Mouse (Mus musculus) myocyte (in vitro differentiated cells): ENCODE measurements around the gene Runx2. TPM values are rescaled to one million over a fixed set of nuclear protein-coding genes. Genes with fewer than 3 reads are reported as not detected.
A peak's percentile ranks its signal among the peaks of the same experiment; 100 is the strongest.

Source experiments
- H3K27me3 ChIP-seq: one replicate; pipeline ENCODE4 v1.6.1; 2011; ENCODE audit not compliant: control insufficient read depth, insufficient read depth, insufficient read length
- H3K36me3 ChIP-seq: one replicate; pipeline ENCODE4 v1.6.1; 2011; ENCODE audit not compliant: control insufficient read depth, insufficient read depth
- H3K4me2 ChIP-seq: one replicate; pipeline ENCODE4 v1.6.1; 2011; ENCODE audit warnings: low read depth, control low read depth
- H3K4me3 ChIP-seq: one replicate; pipeline ENCODE4 v1.5.1; 2011; ENCODE audit warnings: mild to moderate bottlenecking, control low read depth, moderate library complexity
- H3K79me2 ChIP-seq: one replicate; pipeline ENCODE4 v1.6.1; 2011; ENCODE audit not compliant: control insufficient read depth, insufficient read depth
- H3ac ChIP-seq: one replicate; pipeline ENCODE4 v1.6.1; 2011; ENCODE audit not compliant: control insufficient read depth, insufficient read length
- CEBPB ChIP-seq: IDR thresholded peaks from 2 replicates; pipeline ENCODE4 v1.6.1; 2011; ENCODE audit warnings: mild to moderate bottlenecking, moderate library complexity; ENCODE audit not compliant: poor library complexity, insufficient read depth, severe bottlenecking
- E2F4 ChIP-seq: IDR thresholded peaks from one replicate; pipeline ENCODE4 v1.6.1; 2011; ENCODE audit warnings: mild to moderate bottlenecking, control low read depth, moderate library complexity; ENCODE audit not compliant: insufficient read depth
- MAX ChIP-seq: IDR thresholded peaks from one replicate; pipeline ENCODE4 v1.6.1; 2011; ENCODE audit warnings: low read depth, mild to moderate bottlenecking, control low read depth
- MYOD1 ChIP-seq, 3 experiments: IDR thresholded peaks; one replicate each; pipeline ENCODE4 v1.6.1; 2011; ENCODE audit warnings: control low read depth in 2 of 3, low read depth in 2 of 3, mild to moderate bottlenecking in 2 of 3, moderate library complexity in 1 of 3; ENCODE audit not compliant: insufficient read length in 2 of 3, control insufficient read depth in 1 of 3
- MYOG ChIP-seq, 3 experiments: IDR thresholded peaks; one replicate each; pipeline ENCODE4 v1.6.1; 2011; ENCODE audit warnings: control low read depth in 2 of 3, low read depth in 2 of 3, mild to moderate bottlenecking in 2 of 3; ENCODE audit not compliant: insufficient read length in 2 of 3, control insufficient read depth in 1 of 3, insufficient read depth in 1 of 3
- POLR2A ChIP-seq: IDR thresholded peaks from one replicate; pipeline ENCODE4 v1.6.1; 2011; ENCODE audit warnings: low read depth, mild to moderate bottlenecking, control low read depth, moderate library complexity; ENCODE audit not compliant: insufficient read length
- POLR2AphosphoS2 ChIP-seq: IDR thresholded peaks from one replicate; pipeline ENCODE4 v1.6.1; 2011; ENCODE audit warnings: low read depth, control low read depth; ENCODE audit not compliant: insufficient read length
- REST ChIP-seq: IDR thresholded peaks from one replicate; pipeline ENCODE4 v1.6.1; 2011; ENCODE audit warnings: mild to moderate bottlenecking, control low read depth, moderate library complexity; ENCODE audit not compliant: insufficient read depth, insufficient read length
- SRF ChIP-seq: IDR thresholded peaks from one replicate; pipeline ENCODE4 v1.6.1; 2011; ENCODE audit warnings: low read depth; ENCODE audit not compliant: control insufficient read depth, insufficient read length
- TCF12 ChIP-seq: IDR thresholded peaks from one replicate; pipeline ENCODE4 v1.6.1; 2011; ENCODE audit warnings: mild to moderate bottlenecking, control low read depth; ENCODE audit not compliant: poor library complexity, insufficient read depth, severe bottlenecking
- TCF3 ChIP-seq: IDR thresholded peaks from one replicate; pipeline ENCODE4 v1.6.1; 2011; ENCODE audit warnings: low read depth, control low read depth; ENCODE audit not compliant: insufficient read length
- USF1 ChIP-seq: IDR thresholded peaks from one replicate; pipeline ENCODE4 v1.6.1; 2011; ENCODE audit warnings: low read depth, mild to moderate bottlenecking, control low read depth, moderate library complexity
- polyA plus RNA-seq: library from polyadenylated mRNA; unstranded; fragments of >200 nt; fragmentation: generic; extraction: Trizol; gene quantifications from one replicate; pipeline ENCODE4 v1.2.1, GENCODE M21; 2012; ENCODE audit warnings: missing spikeins

The Runx2 gene
- polyA plus RNA-seq, 1 experiment: 6.7 TPM

DNA sequence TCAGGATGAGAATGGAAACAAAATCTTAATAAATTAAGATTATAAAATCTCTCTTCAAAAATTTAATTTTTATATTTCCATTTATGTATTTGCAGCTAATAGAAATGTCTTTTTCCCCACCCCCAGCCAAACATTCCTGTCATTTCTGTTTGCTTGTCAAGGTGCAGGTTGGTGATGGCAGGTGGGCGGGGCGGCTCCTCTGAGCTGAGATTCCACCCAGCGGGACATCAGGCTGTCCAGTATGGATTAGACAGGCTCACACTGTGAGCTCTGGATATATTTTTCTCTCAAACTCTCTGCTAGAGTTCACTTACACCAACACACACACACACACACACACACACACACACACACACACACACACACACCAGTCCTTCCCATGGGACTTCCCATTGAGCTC is 306.9 kb downstream of the Runx2 start:
- Histone ChIP-seq H3K4me2 (peak overlapping the region; percentile 37), H3K4me3 (no peak overlapping the region), H3K27me3 (no peaks in the 10 kb centered on the region), H3ac (no peak overlapping the region), H3K36me3 (no peaks in the 10 kb centered on the region), H3K79me2 (no peaks in the 10 kb centered on the region)
- TF ChIP-seq SRF (no peak), TCF3 (no peak), MAX (no peak), MYOD1 (IDR thresholded peaks at IDR 0.05; ENCODE audit: control insufficient read depth in 1 of 3, insufficient read length in 2 of 3, low read depth in 2 of 3) (peak in 2 of 3 experiments; percentile 14)

DNA sequence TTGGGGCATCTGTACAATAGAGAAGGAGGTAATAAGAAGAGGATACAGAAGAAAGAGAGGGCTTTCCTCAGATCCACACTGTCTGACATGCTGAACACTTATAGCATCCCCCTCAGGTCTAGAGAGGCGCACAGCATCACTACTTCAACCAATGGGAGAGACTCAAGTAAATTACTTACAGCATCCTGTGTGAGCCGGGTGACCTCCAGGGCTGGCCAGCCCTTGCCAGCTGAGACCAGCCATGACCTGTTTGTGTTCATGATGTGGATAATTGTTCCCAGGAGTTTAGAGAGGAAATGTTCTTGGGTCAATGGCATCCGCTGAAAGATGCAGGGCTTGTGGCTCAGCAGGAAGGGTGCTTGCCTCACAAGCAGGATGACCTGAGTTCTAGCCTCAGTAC is 308.1 kb downstream of the Runx2 start:
- TF ChIP-seq CEBPB (no peak), MYOG (IDR thresholded peaks at IDR 0.05; ENCODE audit: control insufficient read depth in 1 of 3, insufficient read depth in 1 of 3, insufficient read length in 2 of 3, low read depth in 2 of 3) (no peak), POLR2A (no peak), MAX (no peak), SRF (no peak), TCF3 (no peak), TCF12 (no peak), POLR2AphosphoS2 (no peak), E2F4 (no peak), REST (no peak), USF1 (no peak), MYOD1 (IDR thresholded peaks at IDR 0.05; ENCODE audit: control insufficient read depth in 1 of 3, insufficient read length in 2 of 3, low read depth in 2 of 3) (no peak)
- H3ac ChIP-seq: no peak overlapping the region
- H3K36me3 ChIP-seq: no peaks in the 10 kb centered on the region
- no peak overlapping the region for H3K4me3 ChIP-seq
- no peaks in the 10 kb centered on the region for H3K79me2 ChIP-seq
- H3K4me2 ChIP-seq: no peak overlapping the region
- no peaks in the 10 kb centered on the region for H3K27me3 ChIP-seq

DNA sequence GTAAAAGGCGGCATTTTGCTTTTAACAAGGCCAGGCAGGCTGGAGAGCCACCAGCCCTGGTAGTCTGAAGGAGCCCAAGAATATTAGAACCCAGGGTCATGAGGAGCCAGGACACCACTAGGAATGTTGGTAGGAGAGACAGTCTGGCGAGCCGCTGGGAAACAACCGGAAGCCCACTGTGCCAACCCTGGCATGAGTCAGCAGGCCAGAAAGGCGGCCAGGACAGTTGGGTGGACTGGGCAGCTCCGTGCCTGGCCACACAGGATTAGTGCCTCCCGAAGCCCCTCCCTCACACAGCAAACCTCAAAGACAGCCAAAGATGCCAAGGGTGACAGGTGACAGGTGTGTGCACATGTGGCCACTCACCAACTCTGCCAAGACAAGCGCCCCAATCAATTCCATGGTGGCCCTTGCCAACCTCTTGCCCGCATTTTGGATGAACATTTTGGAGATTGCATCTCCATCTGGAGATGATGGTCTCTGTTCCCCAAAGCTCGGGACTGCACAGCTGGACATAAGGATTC is 309.7 kb downstream of the Runx2 start:
- Histone ChIP-seq H3K4me3 (no peak overlapping the region), H3K36me3 (no peaks in the 10 kb centered on the region), H3K4me2 (peak overlapping the region; percentile 75), H3ac (no peak overlapping the region), H3K27me3 (no peaks in the 10 kb centered on the region), H3K79me2 (no peaks in the 10 kb centered on the region)
- TF ChIP-seq MYOD1 (IDR thresholded peaks at IDR 0.05; ENCODE audit: control insufficient read depth in 1 of 3, insufficient read length in 2 of 3, low read depth in 2 of 3) (peak; percentile 1 to 95 (median 94)), MYOG (IDR thresholded peaks at IDR 0.05; ENCODE audit: control insufficient read depth in 1 of 3, insufficient read depth in 1 of 3, insufficient read length in 2 of 3, low read depth in 2 of 3) (peak in 2 of 3 experiments; percentile 56 to 88), CEBPB (no peak), TCF3 (peak; percentile 90), SRF (no peak), TCF12 (peak; percentile 70), REST (no peak), USF1 (no peak)

DNA sequence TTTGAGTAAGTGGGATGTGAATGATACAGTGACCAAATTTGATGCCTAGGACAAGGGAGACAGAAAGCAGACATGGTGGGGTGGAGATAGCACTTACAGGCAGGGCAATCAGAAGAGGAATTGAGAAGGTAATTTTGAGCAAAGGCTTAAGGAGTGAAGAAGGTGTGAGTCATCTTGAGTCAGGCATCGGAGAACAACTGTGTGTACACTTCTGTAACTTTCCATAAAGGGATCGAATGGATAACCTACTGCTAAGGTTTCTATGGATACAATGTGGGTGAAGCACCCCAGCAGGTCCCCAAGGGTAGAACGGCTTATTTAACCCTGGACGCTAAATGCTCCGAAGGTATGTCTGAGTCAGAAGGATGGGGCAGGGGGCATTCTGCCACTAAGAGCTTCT is 312.4 kb downstream of the Runx2 start:
- H3K4me3 ChIP-seq: no peak overlapping the region
- no peaks in the 10 kb centered on the region for H3K36me3 ChIP-seq
- H3K27me3 ChIP-seq: no peaks in the 10 kb centered on the region
- H3K4me2 ChIP-seq: peak overlapping the region; percentile 61
- no peaks in the 10 kb centered on the region for H3K79me2 ChIP-seq
- no peak for TF ChIP-seq TCF3
- no peak for TF ChIP-seq POLR2AphosphoS2
- TF ChIP-seq MYOD1 (IDR thresholded peaks at IDR 0.05; ENCODE audit: control insufficient read depth in 1 of 3, insufficient read length in 2 of 3, low read depth in 2 of 3): no peak
- H3ac ChIP-seq: no peak overlapping the region

DNA sequence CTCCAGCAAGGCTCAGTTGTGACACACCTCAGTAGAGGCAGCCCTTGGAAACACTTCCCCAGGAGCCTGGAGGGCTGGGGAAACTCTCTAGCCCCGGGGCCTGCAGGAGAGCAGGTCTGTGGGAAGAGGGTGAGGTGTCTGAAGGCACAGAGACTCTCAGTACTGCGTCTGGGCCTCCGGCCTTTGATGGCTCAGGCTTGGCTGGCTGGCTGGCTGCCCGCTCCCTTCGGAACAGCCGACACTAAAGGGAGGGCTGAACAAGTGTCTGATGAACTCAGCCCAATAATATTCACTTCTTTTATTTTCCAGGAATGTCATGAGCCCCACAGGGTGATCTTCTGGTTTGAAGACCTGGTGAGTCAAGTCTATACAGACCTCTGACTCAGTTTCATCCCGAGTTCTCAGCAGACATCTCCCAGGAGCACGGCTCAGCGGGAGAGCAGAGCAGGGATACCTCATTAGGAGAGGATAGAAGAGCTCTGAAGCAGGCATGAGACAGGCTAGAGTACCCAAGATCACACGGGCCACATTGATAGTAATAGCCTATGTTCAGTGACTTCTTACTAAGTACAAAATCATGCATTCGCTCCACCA is 314.2 kb downstream of the Runx2 start:
- Histone ChIP-seq H3K79me2 (no peaks in the 10 kb centered on the region), H3K36me3 (no peaks in the 10 kb centered on the region), H3K27me3 (no peaks in the 10 kb centered on the region), H3K4me2 (peak overlapping the region; percentile 55), H3K4me3 (no peak overlapping the region), H3ac (no peak overlapping the region)
- TF ChIP-seq TCF12 (no peak), REST (no peak), POLR2A (peak; percentile 12), POLR2AphosphoS2 (no peak), MYOG (IDR thresholded peaks at IDR 0.05; ENCODE audit: control insufficient read depth in 1 of 3, insufficient read depth in 1 of 3, insufficient read length in 2 of 3, low read depth in 2 of 3) (peak in 2 of 3 experiments; percentile 15 to 57), MAX (no peak), SRF (no peak), E2F4 (no peak), CEBPB (no peak), MYOD1 (IDR thresholded peaks at IDR 0.05; ENCODE audit: control insufficient read depth in 1 of 3, insufficient read length in 2 of 3, low read depth in 2 of 3) (peak in 1 of 3 experiments; percentile 29)
